Mouse (Mus musculus) heart, postnatal 0 days (tissue): ENCODE measurements around the gene Mast2. TPM values are rescaled to one million over a fixed set of nuclear protein-coding genes. Genes with fewer than 3 reads are reported as not detected.

Experiments used
- ATAC-seq: fragments of 200-750 bp; cut with Nextera tagmentation; 2 replicates; pipeline ENCODE4 v1.8.0; 2017; ENCODE audit warnings: low read depth, moderate number of reproducible peaks, moderate library complexity; ENCODE audit not compliant: insufficient read depth
- DNase-seq: peaks from one replicate; pipeline ENCODE4 v3.0.0-alpha.2; 2016; ENCODE audit warnings: low spot score
- H3K27ac ChIP-seq: fragments of 300-500 bp; sonication (generic); 2 replicates; pipeline ENCODE4 v1.5.1; 2014; ENCODE audit warnings: low read depth, mild to moderate bottlenecking
- H3K27me3 ChIP-seq: fragments of 300-500 bp; sonication (generic); 2 replicates; pipeline ENCODE4 v1.6.1; 2014; ENCODE audit warnings: low read length, mixed read lengths; ENCODE audit not compliant: control insufficient read depth, insufficient read depth
- H3K36me3 ChIP-seq: fragments of 300-500 bp; sonication (generic); replicated peaks from 2 replicates; pipeline ENCODE4 v1.6.1; 2014; ENCODE audit warnings: low read length, mixed read lengths; ENCODE audit not compliant: control insufficient read depth, insufficient read depth
- H3K4me1 ChIP-seq: fragments of 300-500 bp; sonication (generic); 2 replicates; pipeline ENCODE4 v1.6.1; 2014; ENCODE audit warnings: antibody characterized with exemption; ENCODE audit not compliant: control insufficient read depth, insufficient read depth
- H3K4me2 ChIP-seq: fragments of 300-500 bp; sonication (generic); 2 replicates; pipeline ENCODE4 v1.6.1; 2014; ENCODE audit warnings: low read depth, mild to moderate bottlenecking, low read length, moderate library complexity
- H3K4me3 ChIP-seq: fragments of 300-500 bp; sonication (generic); 2 replicates; pipeline ENCODE4 v1.5.1; 2014; ENCODE audit warnings: low read depth, low read length
- H3K9ac ChIP-seq: fragments of 300-500 bp; sonication (generic); replicated peaks from 2 replicates; pipeline ENCODE4 v1.6.1; 2014; ENCODE audit warnings: low read depth, low read length, mixed read lengths
- H3K9me3 ChIP-seq: fragments of 300-500 bp; sonication (generic); replicated peaks from 2 replicates; pipeline ENCODE4 v1.6.1; 2016; ENCODE audit warnings: low read length; ENCODE audit not compliant: control insufficient read depth
- CTCF ChIP-seq: IDR thresholded peaks from 2 replicates; pipeline ENCODE4 v1.5.1; 2016; ENCODE audit warnings: antibody characterized with exemption, control low read depth, low read depth
- EP300 ChIP-seq: IDR thresholded peaks from 2 replicates; pipeline ENCODE4 v1.6.1; 2016; ENCODE audit warnings: antibody characterized with exemption, low read depth
- WGBS: fragments of 180-500 bp; shearing (Covaris S2); extraction: QIAGEN DNeasy Blood & Tissue Kit; methylation state at CpG from one replicate; pipeline ENCODE4 v1.1.7; 2014; 5-methylcytosine and 5-hydroxymethylcytosine counted together
- polyA plus RNA-seq: library from polyadenylated mRNA; unstranded; fragments of >200 nt; fragmentation: Nextera tagmentation; extraction: Ambion mirVana; gene quantifications from 2 replicates; pipeline ENCODE4 v1.2.1, GENCODE M21; 2015
- total RNA-seq: library from RNA; depleted of rRNA; stranded (reverse); fragments of >200 nt; gene quantifications from 2 replicates; pipeline ENCODE4 v1.2.3, GENCODE M21; 2014; ENCODE audit warnings: low replicate concordance

Mast2 gene
- total and polyA plus RNA-seq, 2 experiments from 2014 or later, result 14.9 to 52.5 TPM

DNA sequence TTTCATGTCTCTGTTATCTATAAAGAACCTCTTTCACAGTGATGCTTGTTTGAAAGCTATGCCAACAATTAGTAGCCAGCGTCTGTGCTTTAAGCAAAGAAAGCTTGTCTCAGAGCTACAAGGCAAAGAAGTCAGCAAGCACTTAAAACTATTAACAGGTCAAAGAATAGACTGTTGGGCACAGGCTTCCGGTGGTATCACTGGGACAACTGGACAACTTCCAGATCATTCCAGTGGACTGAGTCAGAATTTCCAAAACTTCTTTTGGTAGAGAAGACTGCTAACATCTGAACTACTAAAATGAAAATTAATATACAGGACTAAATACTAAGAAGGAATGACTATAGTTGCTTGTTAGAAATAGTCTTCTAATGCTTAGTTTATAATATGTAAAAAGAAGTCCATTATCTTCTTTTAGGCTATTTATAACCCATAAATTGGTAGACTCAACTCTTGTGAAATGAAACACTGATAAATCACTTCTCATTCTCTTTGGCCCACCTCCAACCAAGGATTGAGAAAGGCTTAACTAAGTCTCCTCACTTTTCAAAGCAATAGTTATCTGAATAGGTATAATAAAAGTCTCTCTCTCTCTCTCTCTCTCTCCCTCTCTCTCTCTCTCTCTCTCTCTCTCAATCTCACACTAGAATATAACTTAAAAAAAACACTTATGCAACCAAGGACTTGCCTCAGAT lies 85.9 kb downstream of the Mast2 start:
- ATAC-seq (peak; percentile 90), DNase-seq (peak; percentile 90)
- H3K9ac ChIP-seq, result no peak overlapping the region
- H3K4me1 ChIP-seq, result peaks cover 9% of the 10 kb centered on the region
- peak overlapping the region; percentile 86 for H3K27ac ChIP-seq
- no peak overlapping the region for H3K4me3 ChIP-seq
- H3K9me3 ChIP-seq, result no peaks in the 10 kb centered on the region
- no peak for TF ChIP-seq CTCF
- TF ChIP-seq EP300, result peak; percentile 68; the same call in 1 of the 2 replicates
- H3K27me3 ChIP-seq, result no peaks in the 10 kb centered on the region
- 12% methylated on average over 2 of the region's 2 CpGs for WGBS
- H3K36me3 ChIP-seq, result no peaks in the 10 kb centered on the region
- H3K4me2 ChIP-seq, result peak overlapping the region; percentile 7; the same call in 1 of the 2 replicates

GRCm38 (mm10) chr4:116371676-116372075 lies 92.3 kb downstream of the Mast2 start:
- 7% methylated on average over 1 of the region's 1 CpGs for WGBS
- Histone ChIP-seq H3K4me1 (peaks cover under 1% of the 10 kb centered on the region; the same call in 1 of the 2 replicates), H3K36me3 (peaks cover 6% of the 10 kb centered on the region; the same call in 1 of the 2 replicates), H3K4me2 (peak overlapping the region; percentile 58), H3K27me3 (no peaks in the 10 kb centered on the region), H3K4me3 (peak overlapping the region; percentile 40), H3K9ac (no peak overlapping the region), H3K27ac (peak overlapping the region; percentile 95), H3K9me3 (no peaks in the 10 kb centered on the region)
- peak; percentile 89 for DNase-seq
- peak; percentile 99 for ATAC-seq
- TF ChIP-seq CTCF (no peak), EP300 (peak; percentile 59; the same call in 1 of the 2 replicates)

DNA sequence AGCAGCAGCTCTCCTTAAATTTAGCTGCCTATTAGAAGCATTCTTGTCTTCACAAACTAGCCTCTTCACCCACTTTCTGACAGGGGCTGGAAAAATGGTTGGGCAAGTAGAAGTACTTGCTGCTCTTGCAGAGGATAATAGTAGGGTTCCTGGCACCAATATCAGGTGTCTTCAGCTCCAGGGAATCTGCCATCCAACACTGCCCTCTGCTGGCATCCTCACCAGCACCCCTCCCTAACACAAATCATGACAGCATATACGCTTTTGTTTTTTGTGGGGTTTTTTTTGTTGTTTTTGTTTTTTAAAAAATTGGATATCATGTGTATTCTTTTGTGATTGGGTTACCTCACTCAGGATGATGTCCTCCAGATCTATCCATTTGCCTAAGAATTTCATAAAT lies 105.9 kb downstream of the Mast2 start:
- DNase-seq, result no peak
- no peaks in the 10 kb centered on the region for H3K4me1 ChIP-seq
- H3K27me3 ChIP-seq, result no peaks in the 10 kb centered on the region
- no peak overlapping the region for H3K27ac ChIP-seq
- H3K4me2 ChIP-seq, result no peak overlapping the region
- no peaks in the 10 kb centered on the region for H3K9me3 ChIP-seq
- H3K4me3 ChIP-seq, result no peak overlapping the region
- no peaks in the 10 kb centered on the region for H3K36me3 ChIP-seq
- no peak overlapping the region for H3K9ac ChIP-seq
- TF ChIP-seq EP300, result no peak
- TF ChIP-seq CTCF, result no peak
- 100% methylated on average over 1 of the region's 1 CpGs for WGBS
- no peak for ATAC-seq

DNA sequence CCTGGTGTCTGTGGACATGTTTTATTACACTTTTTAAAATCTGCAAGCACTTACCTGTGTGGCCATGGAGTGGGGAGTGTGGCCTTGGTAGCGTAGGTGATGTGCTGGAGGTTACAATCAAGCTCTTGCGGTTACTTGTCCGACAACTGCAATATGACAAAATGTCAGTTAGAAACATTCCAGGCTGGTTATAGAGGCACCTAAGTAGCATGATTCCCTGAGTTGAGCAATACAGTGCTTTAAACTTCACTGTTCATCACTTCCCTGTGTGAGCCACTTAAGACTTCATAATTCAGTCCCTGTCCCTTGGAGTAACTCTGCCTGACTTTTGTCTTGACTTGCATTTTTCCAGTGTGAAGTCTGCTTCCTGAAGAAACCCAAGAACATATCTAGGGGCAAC lies 111.1 kb downstream of the Mast2 start:
- ATAC-seq, result no peak
- H3K4me3 ChIP-seq, result no peak overlapping the region
- H3K4me1 ChIP-seq, result peaks cover 7% of the 10 kb centered on the region
- no peaks in the 10 kb centered on the region for H3K9me3 ChIP-seq
- no peaks in the 10 kb centered on the region; the same call in 1 of the 2 replicates for H3K36me3 ChIP-seq
- TF ChIP-seq CTCF (no peak), EP300 (no peak)
- DNase-seq, result no peak
- no peak overlapping the region for H3K4me2 ChIP-seq
- H3K27ac ChIP-seq, result peak overlapping the region; percentile 47
- WGBS, result 85% methylated on average over 3 of the region's 3 CpGs
- no peaks in the 10 kb centered on the region for H3K27me3 ChIP-seq
- H3K9ac ChIP-seq, result no peak overlapping the region

DNA sequence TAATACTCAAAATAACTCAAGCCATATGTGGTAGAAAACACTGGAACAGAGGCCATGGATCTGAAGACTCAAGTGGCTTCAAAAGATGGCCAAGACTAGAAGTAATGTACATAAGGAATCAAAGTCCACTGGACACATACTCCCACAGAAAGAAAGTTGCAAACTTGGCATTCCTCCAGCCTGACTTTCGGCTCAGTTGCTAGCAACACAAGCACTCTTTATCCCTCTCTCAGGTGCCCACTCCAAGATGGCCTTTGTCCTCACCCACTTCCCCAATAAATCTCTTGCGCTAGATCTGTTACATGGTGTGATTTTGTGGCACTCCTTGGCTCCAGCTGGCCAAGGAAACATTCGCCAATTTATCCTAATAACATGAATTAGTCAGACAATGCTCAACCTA lies 111.5 kb downstream of the Mast2 start:
- H3K27ac ChIP-seq, result peak overlapping the region; percentile 47

More for the DNA sequence above, 111.5 kb downstream of the Mast2 start:
- Histone ChIP-seq H3K9ac (no peak overlapping the region), H3K27me3 (no peaks in the 10 kb centered on the region), H3K4me2 (no peak overlapping the region), H3K9me3 (no peaks in the 10 kb centered on the region), H3K4me1 (peaks cover 7% of the 10 kb centered on the region), H3K4me3 (no peak overlapping the region), H3K36me3 (no peaks in the 10 kb centered on the region; the same call in 1 of the 2 replicates)
- ATAC-seq (0 out of 2 replicates have a peak, but pooled peaks have one; percentile 2), DNase-seq (no peak)
- TF ChIP-seq EP300, result no peak
- no peak for TF ChIP-seq CTCF
- 64% methylated on average over 3 of the region's 3 CpGs for WGBS
